Mouse (Mus musculus) heart, adult 2 months (tissue): ENCODE measurements around the gene Hesx1.

Experiments
- CTCF ChIP-seq: fragments of 200-600 bp; IDR thresholded peaks from 2 replicates; pipeline ENCODE4 v1.8.1; 2022; ENCODE audit warnings: antibody characterized with exemption, mild to moderate bottlenecking, moderate library complexity
- POLR2A ChIP-seq: fragments of 200-500 bp; IDR thresholded peaks from 2 replicates; pipeline ENCODE4 v1.6.1; 2011; ENCODE audit warnings: mild to moderate bottlenecking, low read depth, low read length, control low read depth; ENCODE audit not compliant: insufficient read depth

GRCm38 (mm10) chr14:26975490-26975889 lies 18.7 kb upstream of the Hesx1 start:
- no peak for TF ChIP-seq CTCF
- TF ChIP-seq POLR2A: no peak
